Mouse (Mus musculus) adrenal gland (tissue): Measurements from ENCODE around the gene Adam12.

Source experiments
- microRNA-seq, 2 experiments: library from miRNA; unstranded; fragments of <30 nt; microRNA quantifications; one replicate each; pipeline ENCODE4; 2019

The Adam12 gene

Small RNA genes lying within 50 kb of the gene (microRNA-seq; reads per million reads assigned to microRNA genes)
- 0 reads per million in 2 experiments for gene Gm23631
